9 mouse cellular contexts compared by ENCODE assay signal in the genomic region with DNA sequence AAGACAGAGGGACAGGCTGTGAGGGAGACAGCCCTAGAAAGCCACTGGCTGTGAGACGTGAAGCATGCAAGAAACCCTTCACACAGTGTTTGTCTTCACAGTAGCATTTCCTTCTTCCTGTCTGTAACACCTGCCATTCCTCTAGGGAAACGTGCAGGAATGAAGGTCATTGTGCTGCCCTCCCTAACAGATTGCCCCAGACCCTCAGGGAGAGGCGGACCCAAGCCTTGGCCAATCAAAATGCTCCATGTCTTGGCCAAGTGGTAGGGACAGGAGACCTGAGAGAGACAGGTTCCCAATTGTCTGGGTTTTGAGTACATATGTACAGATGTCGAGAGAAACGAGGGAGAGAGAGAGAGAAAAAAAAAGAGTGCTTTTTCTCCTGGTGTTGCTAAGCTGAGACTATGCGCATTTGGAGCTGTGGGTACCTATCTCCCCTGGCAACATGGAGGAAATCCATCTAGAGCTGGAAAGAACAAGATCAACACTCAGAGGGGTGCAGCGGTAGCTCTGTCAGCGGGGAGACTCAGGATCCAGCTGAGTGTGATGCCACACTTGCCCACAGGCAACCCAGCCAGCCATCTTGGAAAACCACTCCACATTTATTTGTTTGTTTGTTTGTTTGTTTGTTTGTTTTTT. TPM values are rescaled to one million over a fixed set of nuclear protein-coding genes. Genes with fewer than 3 reads are reported as not detected.
DNase-seq lines count a peak whose midpoint lies in the region; ATAC-seq lines count a peak whose summit lies in the region.
"Had no signal": no experiment of that assay in that cellular context is flagged by ENCODE, and none has a peak within 500 bp of the region (broad histone marks: within the 10 kb centered on the region; RNA-seq: fewer than 3 reads in every experiment).

No protein-coding gene starts in this region.

- H3K9me3 ChIP-seq in lung, embryonic 15.5 days: no peaks in the 10 kb centered on the region
- H3K9me3 ChIP-seq in hindbrain, embryonic 14.5 days (ENCODE audit: control insufficient read depth, low read length): no peaks in the 10 kb centered on the region
- H3K9me3 ChIP-seq in midbrain, embryonic 16.5 days (replicated peaks; ENCODE audit: control insufficient read depth, low read length, poor library complexity, severe bottlenecking): no peaks in the 10 kb centered on the region
- H3K9me3 ChIP-seq: heart, embryonic 15.5 days had no signal

- DNase-seq in cerebellum, postnatal 10 days: peak; percentile 22 to 29
- DNase-seq in cerebellum, adult 9-11 months: no peak
- DNase-seq in lung, postnatal 4 days: no peak
- peak; percentile 39 for DNase-seq in hindbrain, embryonic 14.5 days (ENCODE audit: low spot score)
- no peak for DNase-seq in gastrocnemius, postnatal 10 days
- DNase-seq in spleen, adult 18-20 months: no peak

- H3K9ac ChIP-seq in lung, embryonic 15.5 days: no peak overlapping the region
- no peak overlapping the region for H3K9ac ChIP-seq in hindbrain, embryonic 14.5 days
- H3K9ac ChIP-seq in midbrain, embryonic 16.5 days (ENCODE audit: low read depth, low read length): no peak overlapping the region
- H3K9ac ChIP-seq: heart, embryonic 15.5 days had no signal

- H3K36me3 ChIP-seq in lung, embryonic 15.5 days: no peaks in the 10 kb centered on the region
- H3K36me3 ChIP-seq in hindbrain, embryonic 14.5 days (replicated peaks; ENCODE audit: control insufficient read depth, insufficient read depth): no peaks in the 10 kb centered on the region
- no peaks in the 10 kb centered on the region for H3K36me3 ChIP-seq in midbrain, embryonic 16.5 days (ENCODE audit: control insufficient read depth, insufficient read depth, low read length)
- H3K36me3 ChIP-seq: heart, embryonic 15.5 days had no signal

- H3K4me3 ChIP-seq in lung, embryonic 15.5 days: no peak overlapping the region
- no peak overlapping the region for H3K4me3 ChIP-seq in hindbrain, embryonic 14.5 days (replicated peaks; ENCODE audit: low read length)
- no peak overlapping the region for H3K4me3 ChIP-seq in midbrain, embryonic 16.5 days (ENCODE audit: low read depth, low read length)
- H3K4me3 ChIP-seq: heart, embryonic 15.5 days had no signal

- H3K4me2 ChIP-seq in lung, embryonic 15.5 days: peak overlapping the region; percentile 27
- peak overlapping the region; percentile 7; the same call in 1 of the 2 replicates for H3K4me2 ChIP-seq in hindbrain, embryonic 14.5 days (replicated peaks)
- no peak overlapping the region for H3K4me2 ChIP-seq in midbrain, embryonic 16.5 days (ENCODE audit: low read length)
- H3K4me2 ChIP-seq: heart, embryonic 15.5 days had no signal

- peaks cover 4% of the 10 kb centered on the region; the same call in 1 of the 2 replicates for H3K27me3 ChIP-seq in lung, embryonic 15.5 days
- H3K27me3 ChIP-seq in hindbrain, embryonic 14.5 days (ENCODE audit: control insufficient read depth, insufficient read depth, low read length): no peaks in the 10 kb centered on the region
- H3K27me3 ChIP-seq in midbrain, embryonic 16.5 days (ENCODE audit: control insufficient read depth, insufficient read depth, low read depth, low read length): no peaks in the 10 kb centered on the region
- H3K27me3 ChIP-seq: heart, embryonic 15.5 days had no signal

- peak overlapping the region; percentile 35; the same call in 1 of the 2 replicates for H3K27ac ChIP-seq in lung, embryonic 15.5 days
- no peak overlapping the region for H3K27ac ChIP-seq in hindbrain, embryonic 14.5 days
- H3K27ac ChIP-seq in midbrain, embryonic 16.5 days (ENCODE audit: low read length): no peak overlapping the region
- H3K27ac ChIP-seq: heart, embryonic 15.5 days had no signal

- H3K4me1 ChIP-seq in lung, embryonic 15.5 days: peaks cover 15% of the 10 kb centered on the region
- H3K4me1 ChIP-seq in hindbrain, embryonic 14.5 days (replicated peaks; ENCODE audit: control insufficient read depth, insufficient read depth, low read length): peaks cover 7% of the 10 kb centered on the region
- H3K4me1 ChIP-seq in midbrain, embryonic 16.5 days (ENCODE audit: control insufficient read depth, insufficient read depth, low read length): 0 out of 2 replicates have a peak, but pooled peaks cover 3% of the 10 kb centered on the region

- 18% methylated on average over 8 of the region's 8 CpGs for WGBS in lung, embryonic 15.5 days
- 33% methylated on average over 8 of the region's 8 CpGs for WGBS in hindbrain, embryonic 14.5 days
- WGBS in midbrain, embryonic 16.5 days: 35% methylated on average over 8 of the region's 8 CpGs

- ATAC-seq in lung, embryonic 15.5 days (ENCODE audit: borderline replicate concordance, extremely low read depth, low FRiP score, low TSS enrichment): peak; percentile 64; the same call in 1 of the 2 replicates
- ATAC-seq in hindbrain, embryonic 14.5 days (ENCODE audit: low FRiP score): no peak; the same call in 1 of the 2 replicates
- ATAC-seq in midbrain, embryonic 16.5 days: 0 out of 2 replicates have a peak, but pooled peaks have one; percentile 28

RNA-seq across cellular contexts. Expression of a gene that starts 28.6 kb away (rescaled TPM):
- 73.4 and 82.9 TPM in 2 replicates for polyA plus RNA-seq in lung, embryonic 15.5 days (2015; fragmentation: Nextera tagmentation; extraction: Ambion mirVana)
- 67.1 and 68.2 TPM in 2 replicates for polyA plus RNA-seq in hindbrain, embryonic 14.5 days (2014; fragmentation: Nextera tagmentation; extraction: Ambion mirVana)
- 78.9 and 85.5 TPM in 2 replicates for polyA plus RNA-seq in midbrain, embryonic 16.5 days (2015; fragmentation: Nextera tagmentation; extraction: Ambion mirVana)
- 10 to 100 TPM; 15.9 to 21.0 TPM for total RNA-seq in gastrocnemius, postnatal 10 days (2021)

Comparison
In these comparisons a context has a peak if more than half of its experiments do, and no peak if none do; other contexts are left out.
1. DNase-seq: peak in cerebellum, postnatal 10 days (2 of 2) and hindbrain, embryonic 14.5 days (single experiment); none in cerebellum, adult 9-11 months (single experiment), lung, postnatal 4 days (0 of 2), gastrocnemius, postnatal 10 days (single experiment) and spleen, adult 18-20 months (0 of 2).